Mouse (Mus musculus) urinary bladder, adult 18-20 months (tissue): ENCODE results near the gene Smyd3.

Source experiments
- DNase-seq, 2 experiments: peaks; one replicate each; pipeline ENCODE4 v3.0.0; 2022; ENCODE audit warnings: low spot score in 2 of 2, mixed read lengths in 2 of 2

Gene Smyd3

GRCm38 (mm10) chr1:179516941-179517712, 714 bp downstream of the Smyd3 start:
- no peak for DNase-seq

- no peak for DNase-seq
Measured at GRCm38 (mm10) chr1:179511895-179512294, 5.9 kb downstream of the Smyd3 start.

GRCm38 (mm10) chr1:179510546-179511340, 7.1 kb downstream of the Smyd3 start:
- DNase-seq = no peak

- no peak for DNase-seq
Measured at GRCm38 (mm10) chr1:179506530-179507315, 11.1 kb downstream of the Smyd3 start.

GRCm38 (mm10) chr1:179502565-179502964, 15.3 kb downstream of the Smyd3 start:
- DNase-seq = no peak

- DNase-seq = no peak
Measured at GRCm38 (mm10) chr1:179499257-179499656, 18.6 kb downstream of the Smyd3 start.

- no peak for DNase-seq
Measured at GRCm38 (mm10) chr1:179492908-179493307, 24.9 kb downstream of the Smyd3 start.

- DNase-seq = no peak
Measured at GRCm38 (mm10) chr1:179488520-179488919, 29.3 kb downstream of the Smyd3 start.

- DNase-seq = no peak
Measured at GRCm38 (mm10) chr1:179487990-179488389, 29.9 kb downstream of the Smyd3 start.

GRCm38 (mm10) chr1:179487238-179487637, 30.6 kb downstream of the Smyd3 start:
- DNase-seq = no peak

GRCm38 (mm10) chr1:179485784-179486540, 31.9 kb downstream of the Smyd3 start:
- DNase-seq = no peak

- no peak for DNase-seq
Measured at GRCm38 (mm10) chr1:179480862-179481261, 37.0 kb downstream of the Smyd3 start.

- DNase-seq = peak in 1 of 2 experiments; percentile 24
Measured at GRCm38 (mm10) chr1:179477157-179477902, 40.5 kb downstream of the Smyd3 start.

- DNase-seq = no peak
Measured at GRCm38 (mm10) chr1:179476461-179477156, 41.2 kb downstream of the Smyd3 start.

- DNase-seq = no peak
Measured at GRCm38 (mm10) chr1:179474776-179475175, 43.1 kb downstream of the Smyd3 start.

- no peak for DNase-seq
Measured at GRCm38 (mm10) chr1:179473920-179474643, 43.8 kb downstream of the Smyd3 start.

GRCm38 (mm10) chr1:179467970-179468369, 49.9 kb downstream of the Smyd3 start:
- no peak for DNase-seq

- no peak for DNase-seq
Measured at GRCm38 (mm10) chr1:179462376-179462775, 55.5 kb downstream of the Smyd3 start.
